21 mouse cellular contexts compared by ENCODE assay signal in genomic region chr16:50092318-50092717, GRCm38 (mm10).
DNase-seq lines count a peak whose midpoint lies in the region; ATAC-seq and TF ChIP-seq lines count a peak whose summit lies in the region.
"Had no signal": no experiment of that assay in that cellular context is flagged by ENCODE, and none has a peak within 500 bp of the region (broad histone marks: within the 10 kb centered on the region; RNA-seq: fewer than 3 reads in every experiment).

No protein-coding gene starts in this region.

- no peaks in the 10 kb centered on the region for H3K9me3 ChIP-seq in lung, embryonic 14.5 days (ENCODE audit: low read depth, low read length)
- no peaks in the 10 kb centered on the region for H3K9me3 ChIP-seq in lung, embryonic 15.5 days
- H3K9me3 ChIP-seq in lung, embryonic 16.5 days (ENCODE audit: control insufficient read depth, low read length) = no peaks in the 10 kb centered on the region
- H3K9me3 ChIP-seq in lung, postnatal 0 days (ENCODE audit: low read length) = no peaks in the 10 kb centered on the region
- H3K9me3 ChIP-seq: G1E had no signal

- H3K9ac ChIP-seq in lung, embryonic 14.5 days = no peak overlapping the region
- no peak overlapping the region for H3K9ac ChIP-seq in lung, embryonic 15.5 days
- H3K9ac ChIP-seq in lung, embryonic 16.5 days (ENCODE audit: low read length) = no peak overlapping the region
- H3K9ac ChIP-seq in lung, postnatal 0 days (replicated peaks; ENCODE audit: low read depth) = no peak overlapping the region

- TF ChIP-seq CTCF in lung, embryonic 14.5 days (IDR thresholded peaks at IDR 0.05; ENCODE audit: low read depth) = no peak
- no peak for TF ChIP-seq CTCF in lung, postnatal 0 days (IDR thresholded peaks at IDR 0.05)

- no peak overlapping the region for H3K4me2 ChIP-seq in lung, embryonic 14.5 days
- H3K4me2 ChIP-seq in lung, embryonic 15.5 days = no peak overlapping the region
- H3K4me2 ChIP-seq in lung, embryonic 16.5 days (ENCODE audit: low read depth, low read length) = no peak overlapping the region
- H3K4me2 ChIP-seq in lung, postnatal 0 days (replicated peaks; ENCODE audit: low read depth, low read length) = no peak overlapping the region

- peak; percentile 68 for DNase-seq in lung, embryonic 14.5 days
- DNase-seq in lung, adult 18-20 months = no peak
- DNase-seq in lung, postnatal 25 days (ENCODE audit: low spot score) = no peak
- DNase-seq in lung, postnatal 10 days = no peak
- peak; percentile 9 for DNase-seq in lung, postnatal 0 days (ENCODE audit: low spot score)
- no peak for DNase-seq in lung, postnatal 4 days
- DNase-seq: adrenal gland, adult 2 months; adrenal gland, adult 8-10 months; adrenal gland, postnatal 10 days; adrenal gland, postnatal 14 days; adrenal gland, postnatal 25 days; adrenal gland, postnatal 36 days; B cell, adult 2 months; cerebellum, adult 11 months; cerebellum, adult 11-12 months had no signal

- no peak overlapping the region for H3K4me3 ChIP-seq in lung, embryonic 14.5 days (ENCODE audit: low read depth, low read length)
- no peak overlapping the region for H3K4me3 ChIP-seq in lung, embryonic 15.5 days
- H3K4me3 ChIP-seq in lung, embryonic 16.5 days (ENCODE audit: low read length) = no peak overlapping the region
- H3K4me3 ChIP-seq in lung, postnatal 0 days (ENCODE audit: low read depth, low read length) = no peak overlapping the region

- no peaks in the 10 kb centered on the region for H3K36me3 ChIP-seq in lung, embryonic 14.5 days (ENCODE audit: insufficient read depth)
- no peaks in the 10 kb centered on the region for H3K36me3 ChIP-seq in lung, embryonic 15.5 days
- no peaks in the 10 kb centered on the region for H3K36me3 ChIP-seq in lung, embryonic 16.5 days (ENCODE audit: control insufficient read depth, insufficient read depth, low read length)
- no peaks in the 10 kb centered on the region for H3K36me3 ChIP-seq in lung, postnatal 0 days (ENCODE audit: insufficient read depth, low read length)
- H3K36me3 ChIP-seq: G1E had no signal

- no peaks in the 10 kb centered on the region for H3K4me1 ChIP-seq in lung, embryonic 14.5 days (ENCODE audit: insufficient read depth)
- H3K4me1 ChIP-seq in lung, embryonic 15.5 days = no peaks in the 10 kb centered on the region
- H3K4me1 ChIP-seq in lung, embryonic 16.5 days (replicated peaks; ENCODE audit: control insufficient read depth, insufficient read depth, low read length) = peaks cover 3% of the 10 kb centered on the region; the same call in 1 of the 2 replicates
- H3K4me1 ChIP-seq in lung, postnatal 0 days (ENCODE audit: insufficient read depth, low read depth, low read length) = no peaks in the 10 kb centered on the region

- peak; percentile 75; the same call in 1 of the 2 replicates for ATAC-seq in lung, embryonic 14.5 days (ENCODE audit: insufficient read depth)
- peak; percentile 65; the same call in 1 of the 2 replicates for ATAC-seq in lung, embryonic 15.5 days (ENCODE audit: borderline replicate concordance, extremely low read depth, low FRiP score, low TSS enrichment)
- peak; percentile 74; the same call in 1 of the 2 replicates for ATAC-seq in lung, embryonic 16.5 days (ENCODE audit: low read depth)
- ATAC-seq in lung, postnatal 0 days = no peak
- ATAC-seq: activated CD4-positive, CD25-positive, alpha-beta regulatory T cell, adult 4 months; Patski had no signal

- TF ChIP-seq EP300 in lung, postnatal 0 days (IDR thresholded peaks at IDR 0.05) = no peak

- H3K27me3 ChIP-seq in lung, embryonic 14.5 days (ENCODE audit: insufficient read depth, low read length) = no peaks in the 10 kb centered on the region
- H3K27me3 ChIP-seq in lung, embryonic 15.5 days = no peaks in the 10 kb centered on the region
- no peaks in the 10 kb centered on the region for H3K27me3 ChIP-seq in lung, embryonic 16.5 days (ENCODE audit: control insufficient read depth, insufficient read depth, low read depth, low read length)
- no peaks in the 10 kb centered on the region for H3K27me3 ChIP-seq in lung, postnatal 0 days (replicated peaks; ENCODE audit: insufficient read depth, low read length)
- H3K27me3 ChIP-seq: CH12.LX had no signal

- WGBS in lung, embryonic 14.5 days = 36% methylated on average over 1 of the region's 1 CpGs
- WGBS in lung, embryonic 15.5 days = 39% methylated on average over 1 of the region's 1 CpGs
- WGBS in lung, embryonic 16.5 days = 53% methylated on average over 1 of the region's 1 CpGs
- 67% methylated on average over 1 of the region's 1 CpGs for WGBS in lung, postnatal 0 days

- no peak overlapping the region for H3K27ac ChIP-seq in lung, embryonic 14.5 days (ENCODE audit: low read depth)
- no peak overlapping the region for H3K27ac ChIP-seq in lung, embryonic 15.5 days
- H3K27ac ChIP-seq in lung, embryonic 16.5 days (ENCODE audit: low read length) = no peak overlapping the region
- H3K27ac ChIP-seq in lung, postnatal 0 days (ENCODE audit: low read length) = no peak overlapping the region

Comparison
In these comparisons a context has a peak if more than half of its experiments do, and no peak if none do; other contexts are left out.
1. DNase-seq: peak in lung, embryonic 14.5 days (single experiment) and lung, postnatal 0 days (single experiment); none in lung, adult 18-20 months (0 of 2), lung, postnatal 25 days (single experiment), lung, postnatal 10 days (single experiment) and lung, postnatal 4 days (0 of 2).